Mouse (Mus musculus) bone marrow macrophage, adult 2 months (primary cell): ENCODE results near the gene Grm8.

ENCODE experiments used
- CTCF ChIP-seq: IDR thresholded peaks from 2 replicates; pipeline ENCODE4 v1.5.1; 2012; ENCODE audit warnings: low read depth, mild to moderate bottlenecking, low read length, moderate library complexity
- POLR2A ChIP-seq: IDR thresholded peaks from 2 replicates; pipeline ENCODE4 v1.6.1; 2012; ENCODE audit warnings: mild to moderate bottlenecking, low read depth, low read length, borderline replicate concordance

GRCm38 (mm10) chr6:27892886-27893285 is 242.1 kb downstream of the Grm8 start:
- TF ChIP-seq CTCF (no peak), POLR2A (no peak)
